Mouse (Mus musculus) liver, embryonic 15.5 days (tissue): ENCODE data around the gene Crabp2. TPM values are rescaled to one million over a fixed set of nuclear protein-coding genes. Genes with fewer than 3 reads are reported as not detected.
A peak's percentile ranks its signal among the peaks of the same experiment; 100 is the strongest.
"Not testable (repeated sequence)": the region's sequence is repeated elsewhere in the genome, so short reads cannot be mapped to it uniquely, and the experiment has no call there.

Experiments used
- ATAC-seq: fragments of 200-750 bp; cut with Nextera tagmentation; 2 replicates; pipeline ENCODE4 v1.8.0; 2017; ENCODE audit warnings: moderate number of reproducible peaks, mild to moderate bottlenecking, moderate library complexity; ENCODE audit not compliant: insufficient read depth
- H3K27ac ChIP-seq: fragments of 300-500 bp; sonication (generic); replicated peaks from 2 replicates; pipeline ENCODE4 v1.5.1; 2015; ENCODE audit warnings: mild to moderate bottlenecking, inconsistent platforms
- H3K27me3 ChIP-seq: fragments of 300-500 bp; sonication (generic); 2 replicates; pipeline ENCODE4 v1.6.1; 2015; ENCODE audit warnings: mild to moderate bottlenecking, inconsistent platforms
- H3K36me3 ChIP-seq: fragments of 300-500 bp; sonication (generic); replicated peaks from 2 replicates; pipeline ENCODE4 v1.6.1; 2015; ENCODE audit warnings: moderate library complexity, mild to moderate bottlenecking, inconsistent platforms
- H3K4me1 ChIP-seq: fragments of 300-500 bp; sonication (generic); replicated peaks from 2 replicates; pipeline ENCODE4 v1.6.1; 2015; ENCODE audit warnings: inconsistent platforms
- H3K4me2 ChIP-seq: fragments of 300-500 bp; sonication (generic); 2 replicates; pipeline ENCODE4 v1.6.1; 2015; ENCODE audit warnings: moderate library complexity, mild to moderate bottlenecking, inconsistent platforms
- H3K4me3 ChIP-seq: fragments of 300-500 bp; sonication (generic); replicated peaks from 2 replicates; pipeline ENCODE4 v1.5.1; 2015; ENCODE audit warnings: mild to moderate bottlenecking, inconsistent platforms
- H3K9ac ChIP-seq: fragments of 300-500 bp; sonication (generic); 2 replicates; pipeline ENCODE4 v1.6.1; 2015; ENCODE audit warnings: moderate library complexity, mild to moderate bottlenecking, inconsistent platforms
- H3K9me3 ChIP-seq: fragments of 300-500 bp; sonication (generic); replicated peaks from 2 replicates; pipeline ENCODE4 v1.6.1; 2016; ENCODE audit warnings: inconsistent platforms
- WGBS: fragments of 180-500 bp; shearing (Covaris S2); methylation state at CpG from one replicate; pipeline ENCODE4 v1.1.7; 2015; ENCODE audit warnings: mixed read lengths; ENCODE audit not compliant: insufficient replicate concordance; 5-methylcytosine and 5-hydroxymethylcytosine counted together
- polyA plus RNA-seq: library from polyadenylated mRNA; unstranded; fragments of >200 nt; fragmentation: Nextera tagmentation; extraction: Ambion mirVana; gene quantifications from 2 replicates; pipeline ENCODE4 v1.2.1, GENCODE M21; 2015

The Crabp2 gene
- 0.31 and 0.75 TPM in 2 replicates for polyA plus RNA-seq

DNA sequence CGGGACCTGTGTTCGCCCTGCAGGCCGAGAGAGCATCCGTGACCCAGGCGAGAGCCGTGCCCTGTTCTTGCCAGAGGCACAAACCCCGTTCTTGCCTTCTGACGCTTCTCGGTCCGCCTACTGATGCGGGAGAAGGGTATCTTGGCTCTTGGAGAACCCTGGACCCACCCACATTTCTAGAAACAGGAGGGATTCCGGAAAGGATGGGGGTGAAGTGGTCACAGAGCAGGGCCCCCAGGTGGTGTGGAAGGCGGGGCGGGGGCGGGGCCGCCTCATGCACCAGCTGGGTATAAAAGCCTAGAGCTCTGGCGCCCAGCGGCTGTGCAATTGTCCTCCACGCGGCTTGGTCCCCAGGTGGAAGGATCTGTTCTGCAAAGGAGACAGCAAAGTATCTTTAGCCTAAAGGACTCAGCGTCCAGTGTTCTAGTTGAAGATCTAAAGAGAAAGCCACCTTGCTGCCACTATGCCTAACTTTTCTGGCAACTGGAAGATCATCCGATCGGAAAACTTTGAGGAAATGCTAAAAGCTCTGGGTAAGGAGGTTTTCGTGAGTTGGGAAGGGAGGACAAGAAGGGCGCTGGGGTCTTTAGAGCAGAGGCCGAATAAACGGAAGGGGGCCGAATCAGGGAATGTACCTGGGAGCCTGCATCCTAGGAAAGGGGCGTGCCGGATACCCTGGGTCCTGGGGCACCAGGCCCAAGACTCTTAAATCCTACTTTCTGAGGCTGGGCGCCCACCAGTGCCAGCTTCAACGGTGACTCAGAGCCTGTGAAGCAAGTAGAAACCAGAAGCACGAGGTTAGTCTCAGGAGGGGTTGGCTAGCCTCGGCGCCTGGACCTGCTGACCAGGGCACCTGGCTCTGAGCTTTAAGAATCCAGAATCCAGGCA lies at the start of gene Crabp2:
Gene Crabp2, plus strand, starts transcription at position 289 of the 888 bp plus-strand sequence.
- ATAC-seq: no peak
- Histone ChIP-seq H3K4me3 (peak within 1 kb of the TSS; percentile 17), H3K4me2 (peak within 1 kb of the TSS; percentile 44), H3K36me3 (0 out of 2 replicates have a peak, but pooled peaks cover under 1% of the 10 kb centered on the region), H3K4me1 (peaks cover 26% of the 10 kb centered on the region), H3K9me3 (no peaks in the 10 kb centered on the region), H3K27ac (no peak within 1 kb of the TSS), H3K9ac (no peak within 1 kb of the TSS), H3K27me3 (peaks cover 95% of the 10 kb centered on the region)
- WGBS: 3% methylated on average over 35 of the region's 35 CpGs

DNA sequence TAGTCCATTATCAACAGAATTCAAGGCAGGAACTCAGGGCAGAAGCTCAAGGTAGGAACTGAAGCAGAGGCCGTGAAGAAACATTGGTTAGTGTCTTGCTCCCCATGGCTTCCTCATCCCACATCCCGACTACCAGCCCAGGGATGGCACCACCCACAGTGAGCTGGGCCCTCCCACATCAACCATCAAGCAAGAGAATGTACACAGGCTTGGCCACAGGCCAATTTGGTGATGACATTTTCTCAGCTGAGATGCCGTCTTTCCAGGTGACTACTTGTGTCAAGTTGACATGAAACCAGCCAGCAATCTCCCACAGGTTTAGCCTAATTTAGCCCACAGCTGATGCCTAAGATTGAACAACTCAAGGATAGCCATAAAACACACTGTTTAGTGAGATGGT lies 49.2 kb upstream of the Crabp2 start:
- Histone ChIP-seq H3K27ac (0 out of 2 replicates have a peak overlapping the region, but pooled peaks have one; percentile 29), H3K4me3 (no peak overlapping the region), H3K9me3 (no peaks in the 10 kb centered on the region), H3K36me3 (no peaks in the 10 kb centered on the region), H3K9ac (no peak overlapping the region), H3K4me1 (peaks cover 43% of the 10 kb centered on the region), H3K4me2 (no peak overlapping the region), H3K27me3 (no peaks in the 10 kb centered on the region)
- ATAC-seq: no peak
- 60% methylated on average over 3 of the region's 3 CpGs for WGBS

DNA sequence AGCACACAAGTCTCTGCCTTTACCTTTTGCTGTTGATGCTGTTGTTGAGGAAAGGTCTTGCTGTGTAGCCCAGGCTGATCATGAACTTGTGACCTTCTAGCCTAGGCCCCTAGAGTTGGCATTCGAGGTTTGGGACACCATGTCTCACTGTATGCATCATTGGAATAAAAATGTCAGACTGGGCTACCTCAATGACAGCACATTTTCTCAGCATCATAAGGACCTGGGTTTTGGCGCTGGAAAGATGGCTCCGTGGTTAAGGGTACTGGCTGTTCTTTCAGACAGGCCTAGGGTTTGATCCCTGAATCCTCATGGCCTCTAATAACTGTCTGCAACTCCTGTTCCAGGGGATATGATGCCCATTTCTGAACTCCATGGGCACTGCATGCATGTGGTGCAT lies 48.7 kb upstream of the Crabp2 start:
- Histone ChIP-seq H3K36me3 (no peaks in the 10 kb centered on the region), H3K27me3 (no peaks in the 10 kb centered on the region), H3K4me2 (no peak overlapping the region), H3K4me1 (peaks cover 46% of the 10 kb centered on the region), H3K4me3 (no peak overlapping the region), H3K27ac (peak overlapping the region; percentile 29; the same call in 1 of the 2 replicates), H3K9me3 (no peaks in the 10 kb centered on the region), H3K9ac (no peak overlapping the region)
- ATAC-seq: no peak
- WGBS: 82% methylated on average over 3 of the region's 3 CpGs

DNA sequence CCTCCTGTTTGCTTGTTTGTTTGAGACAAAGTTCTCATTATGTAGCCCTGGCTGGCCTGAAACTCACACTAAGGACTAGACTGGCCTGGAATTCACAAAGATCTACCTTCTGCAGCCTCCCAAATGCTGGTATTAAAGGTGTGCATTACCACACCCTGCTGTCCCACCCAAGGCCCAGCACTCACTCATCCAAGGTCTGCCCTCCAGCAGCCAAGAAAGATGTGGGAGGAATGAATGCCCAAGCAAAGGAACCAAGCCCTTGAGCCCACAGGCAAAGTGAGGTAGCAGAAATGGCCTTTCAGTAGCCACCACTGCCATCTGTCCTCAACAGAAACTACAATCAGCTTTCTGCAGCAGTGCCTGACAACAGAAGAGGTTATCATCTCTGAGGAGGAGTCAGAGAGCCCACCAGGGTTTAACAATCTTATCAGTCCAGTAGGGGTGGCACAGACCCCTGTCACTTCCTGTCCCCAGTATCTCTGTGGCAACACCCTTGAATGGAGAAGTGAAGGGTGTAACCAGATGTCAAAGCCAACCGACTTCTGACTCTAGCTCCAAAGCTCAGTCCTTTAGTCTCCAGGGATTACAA lies 47.3 kb upstream of the Crabp2 start:
- H3K4me3 ChIP-seq: peak overlapping the region; percentile 37
- H3K9ac ChIP-seq: peak overlapping the region; percentile 42
- peak overlapping the region; percentile 96 for H3K27ac ChIP-seq
- peak; percentile 76 for ATAC-seq
- peak overlapping the region; percentile 66 for H3K4me2 ChIP-seq
- no peaks in the 10 kb centered on the region for H3K36me3 ChIP-seq
- no peaks in the 10 kb centered on the region for H3K27me3 ChIP-seq
- no peaks in the 10 kb centered on the region for H3K9me3 ChIP-seq
- H3K4me1 ChIP-seq: peaks cover 57% of the 10 kb centered on the region
- WGBS: 8% methylated on average over 1 of the region's 1 CpGs

DNA sequence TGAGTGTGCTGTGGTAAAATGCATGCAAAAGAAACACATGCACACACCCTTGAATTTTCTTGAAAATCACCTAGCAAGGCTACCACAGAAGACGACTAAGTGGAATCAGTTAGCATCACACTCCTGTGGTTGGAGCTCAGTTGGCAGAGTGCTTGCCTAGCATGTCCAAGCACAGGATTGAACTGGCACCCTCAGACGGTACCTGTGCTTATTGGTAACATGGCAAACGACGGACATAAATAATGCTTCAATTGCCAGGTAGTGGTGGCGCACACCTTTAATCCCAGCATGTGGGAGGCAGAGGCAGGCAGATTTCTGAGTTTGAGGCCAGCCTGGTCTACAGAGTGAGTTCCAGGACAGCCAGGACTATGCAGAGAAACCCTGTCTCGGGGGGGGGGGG lies 46.5 kb upstream of the Crabp2 start:
- peak overlapping the region; percentile 96 for H3K27ac ChIP-seq
- not testable (repeated sequence) for H3K36me3 ChIP-seq, H3K4me3 ChIP-seq, H3K9me3 ChIP-seq, H3K27me3 ChIP-seq, H3K9ac ChIP-seq, ATAC-seq
- 43% methylated on average over 6 of the region's 6 CpGs for WGBS
- peak overlapping the region; percentile 66 for H3K4me2 ChIP-seq
- peaks cover 57% of the 10 kb centered on the region for H3K4me1 ChIP-seq

DNA sequence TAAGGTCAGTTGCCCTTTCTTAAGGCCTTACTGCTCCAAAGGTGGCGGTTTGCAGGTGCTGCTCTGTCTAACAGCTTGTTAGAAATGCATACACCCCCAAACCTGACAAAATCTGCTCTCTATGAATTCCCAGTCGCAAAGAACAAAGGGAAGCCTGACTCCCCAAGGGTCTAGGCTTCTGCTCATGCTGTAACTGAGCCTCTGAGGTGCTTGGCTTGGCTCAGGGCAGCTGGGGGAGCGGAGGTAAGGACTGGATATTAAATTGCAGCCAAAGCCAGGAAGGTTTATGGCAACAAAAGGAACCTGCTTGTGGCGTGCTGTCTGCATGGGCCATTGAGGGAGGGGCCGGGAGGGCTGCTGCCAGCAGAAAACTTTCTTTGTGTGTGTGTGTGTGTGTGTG lies 44.6 kb upstream of the Crabp2 start:
- 0 out of 2 replicates have a peak overlapping the region, but pooled peaks have one; percentile 15 for H3K9ac ChIP-seq
- peaks cover 72% of the 10 kb centered on the region for H3K4me1 ChIP-seq
- H3K27ac ChIP-seq: peak overlapping the region; percentile 72
- no peak overlapping the region for H3K4me3 ChIP-seq
- H3K27me3 ChIP-seq: no peaks in the 10 kb centered on the region
- no peaks in the 10 kb centered on the region for H3K9me3 ChIP-seq
- 53% methylated on average over 5 of the region's 5 CpGs for WGBS
- ATAC-seq: no peak
- H3K36me3 ChIP-seq: no peaks in the 10 kb centered on the region
- H3K4me2 ChIP-seq: no peak overlapping the region

DNA sequence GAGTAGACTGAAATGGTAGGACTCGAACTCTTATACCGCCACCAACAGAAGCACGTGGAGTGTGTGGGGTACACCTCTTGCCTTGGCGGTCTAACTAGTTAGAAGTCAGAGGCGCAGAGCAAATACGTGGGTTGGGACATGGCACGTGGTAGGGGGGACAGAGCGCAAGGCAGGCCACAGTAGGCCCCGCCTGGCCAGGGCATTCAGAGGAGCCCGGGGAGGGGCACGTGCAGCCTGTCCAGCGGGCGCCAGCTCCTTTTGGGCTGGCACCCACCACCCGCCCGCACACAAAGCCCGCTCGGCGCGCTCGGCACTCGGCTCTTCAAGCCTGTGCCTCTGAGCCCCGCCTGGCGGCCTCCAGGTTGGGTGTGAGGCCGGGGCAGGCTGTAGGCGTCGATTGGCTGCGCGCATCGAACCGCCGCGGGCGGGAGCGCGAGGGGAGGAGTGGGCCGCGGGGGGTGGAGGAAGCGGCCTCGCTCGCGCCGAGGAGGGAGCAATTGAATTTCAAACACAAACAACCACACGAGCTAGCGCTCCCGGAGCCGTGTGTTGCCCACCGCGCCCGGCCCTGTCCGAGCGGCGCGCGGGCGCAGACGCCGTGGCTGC lies 42.5 kb upstream of the Crabp2 start, which contains the start of gene Hdgf:
Gene Hdgf, plus strand, starts transcription at position 442 of the 606 bp plus-strand sequence.
- H3K9ac ChIP-seq: peak within 1 kb of the TSS; percentile 99
- peak within 1 kb of the TSS; percentile 85 for H3K27ac ChIP-seq
- no peaks in the 10 kb centered on the region for H3K9me3 ChIP-seq
- under 1% methylated on average over 57 of the region's 57 CpGs for WGBS
- ATAC-seq: peak; percentile 85
- peak within 1 kb of the TSS; percentile 95 for H3K4me3 ChIP-seq
- H3K36me3 ChIP-seq: peaks cover 3% of the 10 kb centered on the region; the same call in 1 of the 2 replicates
- peaks cover 75% of the 10 kb centered on the region for H3K4me1 ChIP-seq
- no peaks in the 10 kb centered on the region for H3K27me3 ChIP-seq
- H3K4me2 ChIP-seq: peak within 1 kb of the TSS; percentile 83

DNA sequence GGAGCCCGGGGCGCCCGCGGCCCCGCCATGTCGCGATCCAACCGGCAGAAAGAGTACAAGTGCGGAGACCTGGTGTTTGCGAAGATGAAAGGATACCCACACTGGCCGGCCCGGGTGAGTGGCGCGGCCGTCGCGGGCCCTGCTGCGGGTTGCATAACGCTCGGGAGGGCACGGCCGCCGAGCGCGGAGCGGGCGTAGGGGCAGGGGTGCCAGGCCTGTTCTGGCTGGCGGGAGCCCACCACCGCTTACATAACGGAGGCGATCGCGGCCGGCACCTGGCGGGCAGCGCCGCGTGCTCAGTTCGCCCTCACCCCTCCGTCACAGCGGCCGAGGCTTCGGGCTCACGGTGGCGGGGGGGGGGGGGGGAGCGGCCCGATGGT lies 41.9 kb upstream of the Crabp2 start:
- Histone ChIP-seq H3K9me3 (no peaks in the 10 kb centered on the region), H3K4me2 (peak overlapping the region; percentile 83), H3K27me3 (no peaks in the 10 kb centered on the region), H3K4me1 (peaks cover 75% of the 10 kb centered on the region), H3K4me3 (peak overlapping the region; percentile 95), H3K36me3 (peaks cover 6% of the 10 kb centered on the region; the same call in 1 of the 2 replicates), H3K27ac (peak overlapping the region; percentile 85), H3K9ac (peak overlapping the region; percentile 99)
- ATAC-seq: peak; percentile 15
- WGBS: under 1% methylated on average over 47 of the region's 47 CpGs

DNA sequence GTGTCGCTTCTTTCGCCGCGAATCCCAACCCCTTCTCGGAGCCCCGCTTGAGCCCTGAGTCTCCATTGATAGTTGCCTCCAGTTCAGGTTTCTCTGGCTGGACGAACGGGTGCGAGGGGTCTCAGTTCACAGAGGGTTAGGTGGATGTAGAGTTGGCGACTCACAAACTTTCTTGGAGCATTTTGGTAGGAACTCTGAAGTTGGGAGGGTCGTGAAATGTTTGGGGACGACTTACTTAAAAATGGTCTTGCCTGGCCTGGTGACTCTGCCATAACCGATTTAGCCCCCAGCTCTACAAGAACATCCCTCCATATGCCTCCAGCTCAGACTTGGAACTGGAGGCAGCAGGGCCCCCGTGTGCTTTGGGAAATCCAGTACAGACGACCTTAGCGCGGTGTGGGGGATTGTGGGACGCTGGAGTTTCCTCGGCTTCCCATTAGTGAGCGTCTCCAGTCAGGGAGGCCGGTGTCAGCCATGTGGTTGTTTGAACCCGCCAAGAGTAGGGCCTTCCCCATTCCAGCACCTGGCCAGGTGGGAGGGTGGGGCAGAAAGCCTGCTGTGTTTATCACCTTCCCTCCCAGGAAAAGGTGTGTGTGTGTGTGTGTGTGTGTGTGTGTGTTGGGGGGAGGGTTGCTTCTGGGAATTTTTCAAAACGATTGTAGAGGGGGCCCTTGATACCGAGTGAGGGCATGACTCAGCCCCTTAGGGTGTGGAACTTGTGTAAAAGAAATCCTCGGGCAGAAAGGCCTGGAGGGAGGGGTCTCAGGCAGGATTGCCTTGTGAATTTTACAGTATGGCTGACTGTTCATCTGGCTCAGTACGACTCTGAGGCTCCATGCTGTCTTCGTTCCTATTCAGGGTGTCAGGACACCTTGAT lies 41.2 kb upstream of the Crabp2 start:
- no peak for ATAC-seq
- Histone ChIP-seq H3K27me3 (no peaks in the 10 kb centered on the region), H3K9ac (peak overlapping the region; percentile 99), H3K4me2 (peak overlapping the region; percentile 83), H3K4me1 (peaks cover 75% of the 10 kb centered on the region), H3K4me3 (peak overlapping the region; percentile 95), H3K9me3 (no peaks in the 10 kb centered on the region), H3K36me3 (peaks cover 11% of the 10 kb centered on the region), H3K27ac (peak overlapping the region; percentile 85)
- under 1% methylated on average over 27 of the region's 27 CpGs for WGBS

DNA sequence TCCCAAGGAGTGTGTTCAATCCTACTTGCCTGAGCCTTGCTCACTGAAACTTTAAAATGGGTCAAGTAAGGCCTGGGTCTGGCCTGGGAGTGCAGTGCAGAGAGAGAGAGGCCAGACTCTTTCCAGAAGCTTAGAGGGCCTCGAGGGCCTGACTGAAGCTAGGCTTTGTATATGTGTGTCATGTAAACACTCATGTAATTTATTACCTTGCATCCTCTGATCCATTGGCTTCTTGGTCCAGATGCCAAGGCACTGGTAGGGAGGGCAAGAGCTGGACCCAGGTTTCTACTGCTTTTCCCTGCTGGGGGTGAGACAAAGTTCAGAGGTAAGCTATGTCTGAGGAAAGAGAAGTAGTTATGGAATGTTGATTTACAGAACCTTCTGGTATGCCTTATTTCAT lies 40.6 kb upstream of the Crabp2 start:
- Histone ChIP-seq H3K27me3 (no peaks in the 10 kb centered on the region), H3K36me3 (peaks cover 18% of the 10 kb centered on the region), H3K9me3 (no peaks in the 10 kb centered on the region), H3K4me3 (peak overlapping the region; percentile 95), H3K4me2 (peak overlapping the region; percentile 83), H3K27ac (peak overlapping the region; percentile 85), H3K4me1 (peaks cover 77% of the 10 kb centered on the region), H3K9ac (peak overlapping the region; percentile 99)
- no peak for ATAC-seq
- 0% methylated on average over 1 of the region's 1 CpGs for WGBS
